Mouse (Mus musculus): ENCODE measurements at regions not wholly inside any gene's neighbourhood (a gene's known extent, or its start where the extent isn't known, plus 50 kb on each side); places are given as distances from the start of the nearest gene placed in this dataset.

- intact Hi-C loops (cut with DNase I), result no loop called here
- DNase-seq (ENCODE audit: extremely low spot score in 1 of 2, low spot score in 2 of 2), result no peak
Measured at GRCm38 (mm10) chr11:56308383-56309105, 267.7 kb upstream of the Nmur2 start.

- intact Hi-C loops (cut with DNase I), result no loop called here
- DNase-seq (ENCODE audit: extremely low spot score in 1 of 2, low spot score in 2 of 2), result no peak
Measured at GRCm38 (mm10) chr11:56307051-56307450, 266.2 kb upstream of the Nmur2 start.

- intact Hi-C loops (cut with DNase I), result no loop called here
Measured at GRCm38 (mm10) chr11:56290651-56291578, 250.1 kb upstream of the Nmur2 start.

GRCm38 (mm10) chr11:56285575-56286260, 244.9 kb upstream of the Nmur2 start:
- intact Hi-C loops (cut with DNase I), result no loop called here
- no peak for DNase-seq (ENCODE audit: extremely low spot score in 1 of 2, low spot score in 2 of 2)

More at GRCm38 (mm10) chr11:56290651-56291578, 250.1 kb upstream of the Nmur2 start:
- no peak for DNase-seq (ENCODE audit: extremely low spot score in 1 of 2, low spot score in 2 of 2)

- no peak for DNase-seq (ENCODE audit: extremely low spot score in 1 of 2, low spot score in 2 of 2)
Measured at GRCm38 (mm10) chr11:56281201-56281600, 240.4 kb upstream of the Nmur2 start.

GRCm38 (mm10) chr11:56280216-56280615, 239.4 kb upstream of the Nmur2 start:
- intact Hi-C loops (cut with DNase I), result no loop called here
- no peak for DNase-seq (ENCODE audit: extremely low spot score in 1 of 2, low spot score in 2 of 2)

More at GRCm38 (mm10) chr11:56281201-56281600, 240.4 kb upstream of the Nmur2 start:
- intact Hi-C loops (cut with DNase I), result no loop called here

GRCm38 (mm10) chr11:56269915-56270493, 229.2 kb upstream of the Nmur2 start:
- intact Hi-C loops (cut with DNase I), result no loop called here
- DNase-seq (ENCODE audit: extremely low spot score in 1 of 2, low spot score in 2 of 2), result no peak

- DNase-seq (ENCODE audit: extremely low spot score in 1 of 2, low spot score in 2 of 2), result no peak
- intact Hi-C loops (cut with DNase I), result no loop called here
Measured at GRCm38 (mm10) chr11:56262726-56263125, 221.9 kb upstream of the Nmur2 start.

- DNase-seq (ENCODE audit: extremely low spot score in 1 of 2, low spot score in 2 of 2), result no peak
- intact Hi-C loops (cut with DNase I), result no loop called here
Measured at GRCm38 (mm10) chr11:56256356-56256755, 215.5 kb upstream of the Nmur2 start.

GRCm38 (mm10) chr11:56254437-56254836, 213.6 kb upstream of the Nmur2 start:
- peak in 1 of 2 experiments; percentile 27 for DNase-seq (ENCODE audit: extremely low spot score in 1 of 2, low spot score in 2 of 2)
- intact Hi-C loops (cut with DNase I), result no loop called here

- intact Hi-C loops (cut with DNase I), result no loop called here
- no peak for DNase-seq (ENCODE audit: extremely low spot score in 1 of 2, low spot score in 2 of 2)
Measured at GRCm38 (mm10) chr11:56247333-56247823, 206.6 kb upstream of the Nmur2 start.

- peak; percentile 47 to 72 for DNase-seq (ENCODE audit: extremely low spot score in 1 of 2, low spot score in 2 of 2)
- intact Hi-C loops (cut with DNase I), result no loop called here
Measured at GRCm38 (mm10) chr11:56246549-56247332, 205.9 kb upstream of the Nmur2 start.

GRCm38 (mm10) chr11:56244951-56245350, 204.1 kb upstream of the Nmur2 start:
- no peak for DNase-seq (ENCODE audit: extremely low spot score in 1 of 2, low spot score in 2 of 2)
- intact Hi-C loops (cut with DNase I), result no loop called here

- intact Hi-C loops (cut with DNase I), result no loop called here
- DNase-seq (ENCODE audit: extremely low spot score in 1 of 2, low spot score in 2 of 2), result no peak
Measured at GRCm38 (mm10) chr11:56243447-56243846, 202.6 kb upstream of the Nmur2 start.

GRCm38 (mm10) chr11:56238745-56239144, 197.9 kb upstream of the Nmur2 start:
- no peak for DNase-seq (ENCODE audit: extremely low spot score in 1 of 2, low spot score in 2 of 2)
- intact Hi-C loops (cut with DNase I), result no loop called here

GRCm38 (mm10) chr11:56224999-56225398, 184.2 kb upstream of the Nmur2 start:
- DNase-seq (ENCODE audit: extremely low spot score in 1 of 2, low spot score in 2 of 2), result no peak
- intact Hi-C loops (cut with DNase I), result no loop called here

GRCm38 (mm10) chr11:56215706-56216105, 174.9 kb upstream of the Nmur2 start:
- intact Hi-C loops (cut with DNase I), result no loop called here
- DNase-seq (ENCODE audit: extremely low spot score in 1 of 2, low spot score in 2 of 2), result no peak

GRCm38 (mm10) chr11:56201844-56202243, 161.0 kb upstream of the Nmur2 start:
- intact Hi-C loops (cut with DNase I), result no loop called here
- DNase-seq (ENCODE audit: extremely low spot score in 1 of 2, low spot score in 2 of 2), result no peak
